Mouse (Mus musculus) kidney, adult 11 months (tissue): Measurements from ENCODE around the gene Pik3ap1.

ENCODE experiments used
- DNase-seq: peaks from one replicate; pipeline ENCODE4 v3.0.0; 2022

Gene Pik3ap1

GRCm38 (mm10) chr19:41366854-41367517, 17.9 kb downstream of the Pik3ap1 start:
- no peak for DNase-seq

GRCm38 (mm10) chr19:41366192-41366853, 18.6 kb downstream of the Pik3ap1 start:
- DNase-seq = no peak

GRCm38 (mm10) chr19:41365570-41365969, 19.3 kb downstream of the Pik3ap1 start:
- DNase-seq = no peak

DNA sequence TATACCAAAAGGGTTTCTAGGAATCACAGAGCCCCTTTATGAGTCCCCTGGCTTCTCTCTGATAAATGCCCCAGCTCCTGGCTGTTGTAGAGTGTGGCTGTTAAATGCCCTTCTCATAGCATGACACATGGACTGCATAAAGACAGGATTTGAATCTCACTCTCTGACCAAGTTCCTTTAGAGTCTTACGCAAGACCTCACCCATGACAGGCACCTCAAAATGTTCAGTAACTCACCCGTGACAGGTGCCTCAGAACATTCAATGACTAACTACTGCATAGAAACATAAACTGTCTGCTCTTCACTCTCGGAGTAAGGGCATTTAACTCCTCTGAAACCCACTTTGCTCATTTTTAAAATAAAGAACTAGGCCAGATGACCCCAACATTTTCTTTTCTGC, 20.4 kb downstream of the Pik3ap1 start:
- DNase-seq = no peak

DNA sequence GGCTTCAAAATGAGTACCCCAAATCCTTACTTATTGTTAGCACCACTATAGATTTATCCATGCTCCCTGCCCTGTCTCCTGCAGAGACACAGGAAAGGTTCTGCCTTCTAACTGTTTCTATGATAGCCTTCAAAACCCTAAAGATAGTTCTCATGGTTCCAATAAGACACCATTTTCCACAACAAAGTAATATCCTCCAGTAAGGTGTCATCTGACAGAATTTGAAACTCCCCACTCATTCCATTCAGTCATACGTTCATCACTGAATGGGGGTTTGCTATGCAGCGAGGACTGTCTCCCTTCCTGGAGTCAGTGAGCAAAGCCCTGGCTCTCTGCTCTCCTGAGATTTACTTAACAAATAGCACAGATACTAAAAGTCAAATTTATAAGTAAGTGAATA, 21.9 kb downstream of the Pik3ap1 start:
- DNase-seq = no peak

GRCm38 (mm10) chr19:41360459-41360858, 24.4 kb downstream of the Pik3ap1 start:
- DNase-seq = no peak

GRCm38 (mm10) chr19:41354287-41354951, 30.5 kb downstream of the Pik3ap1 start:
- no peak for DNase-seq

DNA sequence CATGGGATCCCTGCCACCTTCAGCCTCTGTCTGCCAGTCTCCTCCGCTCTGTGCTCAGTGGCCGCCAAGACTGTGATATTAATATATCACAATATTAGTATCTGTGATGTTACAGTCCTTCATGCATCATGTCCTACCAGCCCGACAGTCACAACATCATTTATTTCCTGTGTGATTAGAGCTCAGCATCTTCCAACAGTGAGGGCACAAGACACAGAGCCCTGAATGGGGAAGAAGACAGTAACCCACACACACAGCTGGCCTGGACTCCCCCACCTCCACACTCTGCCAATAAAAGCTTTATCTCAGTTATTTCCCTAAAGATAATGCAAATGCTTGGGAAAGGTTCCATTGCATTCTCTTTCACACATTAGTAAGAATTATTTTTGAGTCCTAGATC, 35.3 kb downstream of the Pik3ap1 start:
- DNase-seq = no peak

DNA sequence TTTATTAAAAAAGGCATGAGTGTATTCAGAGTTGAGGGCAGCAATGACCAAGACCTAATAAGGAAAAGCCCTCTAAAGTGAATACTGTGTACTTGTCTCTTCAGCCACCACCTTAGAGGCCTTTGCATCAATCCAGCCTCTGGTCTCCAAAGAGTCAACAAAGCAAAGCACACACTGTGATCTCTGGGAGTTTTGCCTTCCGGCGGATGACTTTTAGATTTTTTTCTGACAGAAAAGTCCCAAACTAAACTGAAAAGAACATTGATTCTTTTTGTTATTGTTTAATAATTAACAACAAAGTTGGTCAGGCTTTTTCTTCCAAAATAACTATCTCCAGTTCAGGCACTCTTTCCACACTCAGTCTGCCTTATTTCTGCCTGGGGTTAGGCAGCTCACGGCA, 36.7 kb downstream of the Pik3ap1 start:
- DNase-seq = no peak

GRCm38 (mm10) chr19:41347326-41347725, 37.6 kb downstream of the Pik3ap1 start:
- no peak for DNase-seq

DNA sequence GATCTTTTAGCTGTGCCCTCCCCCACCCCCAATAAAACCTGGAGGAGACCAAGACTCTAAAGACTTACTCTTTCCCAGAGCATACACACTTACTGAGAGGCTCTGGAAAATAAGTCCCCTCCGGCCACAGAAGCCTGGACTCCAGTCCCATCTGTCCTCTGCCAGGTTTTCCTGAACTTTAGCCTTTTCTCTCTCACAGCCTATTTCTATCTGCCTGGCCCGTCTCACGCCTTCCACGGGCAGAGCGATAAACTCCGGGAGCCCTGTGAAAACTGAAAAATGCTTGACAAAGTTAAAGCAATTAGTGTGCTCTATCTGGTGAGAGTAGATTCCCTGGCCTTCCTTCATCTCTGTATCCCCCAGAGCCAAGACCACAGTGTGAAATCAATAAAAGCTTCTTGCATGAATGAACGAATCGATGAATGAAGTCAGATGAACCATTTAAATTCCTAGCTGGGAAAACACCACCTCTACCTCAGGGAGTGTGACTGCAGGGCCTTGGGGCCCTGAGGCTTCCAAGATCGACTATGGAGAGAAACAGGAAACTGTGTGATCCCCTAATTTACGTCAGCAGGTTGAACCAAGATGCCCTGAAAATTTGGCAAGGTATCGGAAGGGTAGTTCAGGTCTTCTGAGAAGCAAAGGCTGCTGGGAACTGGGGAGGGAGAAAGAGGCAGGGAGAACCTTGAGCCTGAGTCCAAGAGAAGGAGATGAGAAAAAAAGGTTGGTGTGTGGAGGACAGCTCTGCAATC, 38.6 kb downstream of the Pik3ap1 start:
- DNase-seq = no peak

GRCm38 (mm10) chr19:41345028-41345741, 39.7 kb downstream of the Pik3ap1 start:
- peak; percentile 20 for DNase-seq

DNA sequence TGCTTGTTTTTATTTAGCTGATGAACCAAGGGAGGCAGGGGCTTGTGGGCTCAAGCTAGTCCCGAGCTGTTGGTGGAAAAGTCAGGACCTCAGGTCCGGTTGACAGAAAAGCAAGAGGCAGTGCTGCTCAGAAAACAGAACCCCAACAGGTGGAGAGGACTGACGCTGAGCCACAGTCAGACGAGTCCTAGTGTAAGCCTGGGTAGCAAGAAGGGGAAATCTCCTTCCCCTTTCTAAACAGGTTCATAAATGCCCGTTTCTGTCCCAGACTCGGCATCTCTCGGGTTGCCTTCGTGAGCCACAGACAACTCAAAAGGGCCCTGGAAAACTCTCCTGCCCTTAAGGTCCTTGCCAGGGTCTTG, 40.3 kb downstream of the Pik3ap1 start:
- no peak for DNase-seq

- DNase-seq = no peak
Measured at GRCm38 (mm10) chr19:41342592-41343090, 42.3 kb downstream of the Pik3ap1 start.

DNA sequence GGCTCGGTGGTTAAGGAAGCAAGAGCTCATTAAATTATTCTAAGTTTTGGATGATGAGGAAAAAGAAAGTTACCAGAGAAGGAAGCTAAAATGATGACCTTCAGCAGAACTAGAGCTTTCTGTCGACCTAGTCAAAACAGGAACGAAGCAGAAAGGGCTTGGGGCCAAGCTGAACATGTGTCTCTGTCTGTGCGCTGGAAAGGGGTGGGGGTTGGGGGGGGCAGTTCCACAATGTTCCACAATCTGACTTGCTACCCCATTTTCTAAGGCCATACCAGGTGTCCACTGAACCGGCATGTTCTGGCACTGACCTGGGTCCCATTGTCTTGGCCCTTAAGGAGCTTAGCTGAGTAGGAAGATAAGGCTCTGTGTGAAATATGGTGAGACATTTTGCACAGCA, 43.2 kb downstream of the Pik3ap1 start:
- no peak for DNase-seq

DNA sequence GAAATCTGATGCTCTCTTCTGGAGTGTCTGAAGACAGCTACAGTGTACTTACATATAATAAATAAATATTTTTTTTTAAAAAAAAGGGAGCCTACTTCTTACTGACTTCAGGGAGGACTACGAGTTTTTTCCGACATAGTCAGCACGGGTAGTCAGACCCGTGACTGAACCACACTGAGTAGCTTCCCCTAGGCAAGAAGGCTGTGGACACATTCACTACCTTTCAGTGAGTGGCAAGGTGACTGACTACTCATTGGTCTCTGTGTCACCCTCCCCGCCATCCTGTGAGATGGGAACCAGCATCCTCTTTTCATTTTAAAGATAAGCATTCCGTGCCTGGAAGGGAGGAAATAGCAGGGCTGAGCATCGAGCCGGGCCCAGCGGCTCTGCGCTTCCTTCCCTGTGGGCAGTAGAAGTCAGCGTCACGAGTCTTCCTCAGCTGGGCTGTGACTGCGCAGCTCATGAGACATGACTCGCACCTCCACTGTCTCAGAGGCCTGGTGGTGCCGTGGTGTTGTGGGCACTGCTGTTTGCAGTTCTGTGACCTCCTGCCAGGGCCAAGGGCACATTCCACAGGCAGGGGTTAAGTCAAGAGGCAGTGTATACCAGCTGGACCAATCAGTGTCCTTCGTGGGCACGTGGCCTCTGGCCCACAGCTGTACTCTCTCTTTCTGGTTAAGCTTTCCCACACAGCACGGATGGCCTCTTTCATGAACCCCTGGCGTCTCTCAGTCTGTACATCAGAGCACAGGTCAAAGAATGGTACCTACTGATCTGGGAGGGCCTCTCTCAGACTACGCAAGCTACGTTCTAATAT, 45.7 kb downstream of the Pik3ap1 start:
- DNase-seq = no peak

GRCm38 (mm10) chr19:41338379-41338778, 46.5 kb downstream of the Pik3ap1 start:
- no peak for DNase-seq

DNA sequence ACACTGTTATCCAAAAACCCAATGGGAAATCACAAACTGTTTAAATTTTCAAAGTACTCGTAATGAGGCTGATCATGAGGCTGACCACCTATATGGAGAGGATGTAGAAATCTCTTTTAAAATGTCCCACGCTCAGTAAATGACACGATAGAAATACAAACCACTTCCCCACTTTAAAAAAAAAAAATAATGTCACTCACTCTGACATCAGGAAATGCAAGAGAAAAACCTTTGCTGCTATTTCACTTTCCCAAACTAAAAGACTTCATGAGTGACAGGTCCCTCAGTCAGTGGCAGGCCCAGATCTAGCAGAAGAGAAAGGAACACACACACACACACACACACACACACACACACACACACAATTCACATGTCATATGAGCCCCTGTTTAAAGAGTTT, 49.2 kb downstream of the Pik3ap1 start:
- DNase-seq = no peak

DNA sequence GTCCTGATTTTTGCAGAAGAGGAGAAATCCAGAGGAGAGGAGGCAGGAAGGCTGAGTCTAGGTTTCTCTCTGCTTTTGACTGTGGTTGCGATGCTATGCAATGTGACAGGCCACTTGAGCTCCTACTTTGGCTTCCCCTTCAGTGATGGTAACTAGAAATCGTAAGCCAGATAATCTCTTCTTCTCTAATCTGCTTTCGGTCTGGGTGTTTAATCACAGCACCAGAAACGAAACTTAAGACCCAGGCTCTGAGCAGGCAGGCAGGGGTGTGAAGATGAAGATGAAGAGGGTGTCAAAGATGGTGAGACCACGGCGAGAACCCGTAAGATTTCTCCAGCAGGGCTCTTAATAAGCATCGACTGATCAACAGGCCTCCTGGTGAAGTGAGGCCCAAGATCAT, 51.9 kb downstream of the Pik3ap1 start:
- DNase-seq = no peak

DNA sequence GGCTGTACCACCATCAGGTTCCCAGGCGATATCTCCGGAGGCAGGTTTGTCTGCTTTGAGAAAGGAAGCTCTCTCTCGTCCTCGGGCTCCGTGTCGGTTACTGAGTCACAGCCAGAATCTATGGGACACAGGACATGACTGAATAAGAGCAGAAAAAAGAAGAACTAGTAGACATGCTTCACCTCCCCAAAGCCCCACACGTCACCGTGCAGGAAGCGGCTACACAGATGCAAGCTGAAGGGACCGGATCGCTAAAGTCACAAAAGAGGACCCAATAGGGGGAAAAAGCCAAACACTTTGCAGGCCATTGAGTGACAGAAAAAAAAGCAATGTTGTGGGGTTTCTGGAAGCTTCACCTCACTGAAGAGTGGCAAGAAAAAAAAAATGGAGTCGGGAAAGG, 52.7 kb downstream of the Pik3ap1 start:
- no peak for DNase-seq

DNA sequence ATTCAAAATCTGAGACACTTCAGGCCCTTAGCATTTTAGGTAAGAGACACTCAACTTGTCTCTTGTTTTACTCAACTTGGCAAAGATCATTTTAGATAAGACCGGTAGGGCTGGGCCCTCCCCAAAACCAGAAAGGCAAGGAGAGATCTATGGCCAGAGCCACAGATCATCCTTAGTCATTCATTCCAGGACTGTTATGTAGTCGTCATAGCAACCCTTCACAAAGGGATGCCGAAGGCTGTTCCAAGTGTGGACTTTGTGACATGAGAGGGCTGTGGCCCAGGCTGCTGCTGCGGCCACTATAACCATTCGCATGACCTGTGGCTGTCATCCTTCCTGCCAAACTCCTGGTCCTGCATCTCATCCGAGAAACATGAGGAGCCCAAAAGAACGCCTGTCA, 54.5 kb downstream of the Pik3ap1 start:
- DNase-seq = no peak

GRCm38 (mm10) chr19:41329961-41330360, 54.9 kb downstream of the Pik3ap1 start:
- no peak for DNase-seq
